Mouse (Mus musculus) kidney, embryonic 15.5 days (tissue): Measurements from ENCODE around the gene Zbtb20. TPM values are rescaled to one million over a fixed set of nuclear protein-coding genes. Genes with fewer than 3 reads are reported as not detected.

Source experiments
- ATAC-seq: fragments of 200-750 bp; cut with Nextera tagmentation; replicated peaks from 2 replicates; pipeline ENCODE4 v1.8.0; 2017; ENCODE audit warnings: moderate TSS enrichment; ENCODE audit not compliant: low FRiP score
- H3K27ac ChIP-seq: fragments of 300-500 bp; sonication (generic); 2 replicates; pipeline ENCODE4 v1.5.1; 2015; ENCODE audit warnings: mild to moderate bottlenecking, inconsistent platforms
- H3K27me3 ChIP-seq: fragments of 300-500 bp; sonication (generic); 2 replicates; pipeline ENCODE4 v1.6.1; 2015; ENCODE audit warnings: inconsistent platforms
- H3K36me3 ChIP-seq: fragments of 300-500 bp; sonication (generic); 2 replicates; pipeline ENCODE4 v1.6.1; 2015; ENCODE audit warnings: inconsistent platforms
- H3K4me1 ChIP-seq: fragments of 300-500 bp; sonication (generic); 2 replicates; pipeline ENCODE4 v1.6.1; 2015; ENCODE audit warnings: inconsistent platforms
- H3K4me2 ChIP-seq: fragments of 300-500 bp; sonication (generic); 2 replicates; pipeline ENCODE4 v1.6.1; 2015; ENCODE audit warnings: moderate library complexity, mild to moderate bottlenecking, inconsistent platforms
- H3K4me3 ChIP-seq: fragments of 300-500 bp; sonication (generic); replicated peaks from 2 replicates; pipeline ENCODE4 v1.5.1; 2015; ENCODE audit warnings: mild to moderate bottlenecking, inconsistent platforms
- H3K9ac ChIP-seq: fragments of 300-500 bp; sonication (generic); 2 replicates; pipeline ENCODE4 v1.6.1; 2015; ENCODE audit warnings: mild to moderate bottlenecking, inconsistent platforms
- H3K9me3 ChIP-seq: fragments of 300-500 bp; sonication (generic); replicated peaks from 2 replicates; pipeline ENCODE4 v1.6.1; 2016; ENCODE audit warnings: inconsistent platforms
- WGBS: fragments of 180-500 bp; shearing (Covaris S2); methylation state at CpG from one replicate; pipeline ENCODE4 v1.1.7; 2015; ENCODE audit warnings: mixed read lengths; 5-methylcytosine and 5-hydroxymethylcytosine counted together
- polyA plus RNA-seq: library from polyadenylated mRNA; unstranded; fragments of >200 nt; fragmentation: Nextera tagmentation; extraction: Ambion mirVana; gene quantifications from 2 replicates; pipeline ENCODE4 v1.2.1, GENCODE M21; 2015

The Zbtb20 gene
- polyA plus RNA-seq, 1 experiment from 2014 or later = 41.2 TPM

DNA sequence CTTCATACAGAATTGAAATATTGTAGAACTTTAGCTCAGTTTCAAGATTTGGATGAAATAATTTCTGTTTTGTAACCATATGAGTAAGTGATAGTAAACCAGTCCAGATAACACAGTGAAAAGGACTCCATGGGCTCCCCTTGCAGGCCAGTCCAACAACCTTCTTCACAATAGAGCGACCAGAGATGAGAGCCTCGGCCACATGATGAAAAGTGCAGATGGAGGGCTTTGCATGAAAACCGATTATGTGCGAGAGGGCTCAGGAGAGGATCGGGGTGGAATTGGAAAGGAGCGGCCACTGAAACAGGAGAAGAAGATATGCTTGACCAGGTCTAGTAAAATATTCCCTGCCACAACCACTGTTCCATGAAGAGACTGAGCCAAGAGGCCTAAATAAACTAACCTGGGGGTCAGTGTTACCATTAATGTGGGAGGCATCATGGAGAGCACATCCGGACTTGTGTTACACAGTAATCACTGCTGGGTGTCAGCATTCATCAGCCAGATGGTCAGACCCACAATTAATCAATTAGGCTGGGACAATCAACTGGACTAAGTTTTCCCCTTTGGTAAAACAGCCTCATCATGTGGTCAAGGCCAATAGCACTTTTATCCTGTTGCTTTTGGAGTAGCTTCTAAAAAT, 485.3 kb downstream of the Zbtb20 start:
- no peak overlapping the region for H3K9ac ChIP-seq
- no peak overlapping the region for H3K4me2 ChIP-seq
- H3K4me1 ChIP-seq = peaks cover 50% of the 10 kb centered on the region
- H3K27ac ChIP-seq = peak overlapping the region; percentile 73
- no peaks in the 10 kb centered on the region for H3K36me3 ChIP-seq
- no peaks in the 10 kb centered on the region for H3K9me3 ChIP-seq
- no peaks in the 10 kb centered on the region for H3K27me3 ChIP-seq
- ATAC-seq = peak; percentile 88
- 39% methylated on average over 7 of the region's 7 CpGs for WGBS
- H3K4me3 ChIP-seq = no peak overlapping the region

- Histone ChIP-seq H3K9ac (no peak overlapping the region), H3K36me3 (no peaks in the 10 kb centered on the region), H3K4me3 (no peak overlapping the region), H3K9me3 (no peaks in the 10 kb centered on the region), H3K4me1 (peaks cover 50% of the 10 kb centered on the region), H3K4me2 (peak overlapping the region; percentile 45), H3K27me3 (no peaks in the 10 kb centered on the region), H3K27ac (peak overlapping the region; percentile 93)
- peak; percentile 62 for ATAC-seq
- WGBS = 50% methylated on average over 9 of the region's 9 CpGs
These were observed 487.1 kb downstream of the Zbtb20 start for GRCm38 (mm10) chr16:43362651-43363300.

DNA sequence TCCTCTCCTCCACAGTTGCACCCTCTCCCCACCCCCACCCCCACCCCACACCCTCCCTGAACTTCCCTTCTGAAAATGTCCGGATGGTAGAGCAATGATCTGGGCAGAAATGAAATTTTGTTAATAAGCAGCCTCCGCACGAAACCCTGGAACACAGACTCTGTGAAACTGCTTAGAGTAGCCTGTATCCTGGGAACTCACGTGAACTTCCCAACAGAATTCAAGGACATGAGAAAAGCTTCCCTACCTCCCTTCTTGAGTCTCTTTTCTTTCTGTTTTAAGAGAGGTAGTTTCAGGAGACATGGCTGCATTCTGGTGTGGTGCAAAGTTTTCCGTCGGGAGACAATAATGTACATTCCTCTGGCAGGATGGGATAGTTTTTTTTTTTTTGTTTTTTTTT, 487.6 kb downstream of the Zbtb20 start:
- H3K27ac ChIP-seq = peak overlapping the region; percentile 93
- 41% methylated on average over 6 of the region's 6 CpGs for WGBS
- no peaks in the 10 kb centered on the region for H3K9me3 ChIP-seq
- H3K4me3 ChIP-seq = no peak overlapping the region
- H3K27me3 ChIP-seq = no peaks in the 10 kb centered on the region
- H3K4me2 ChIP-seq = peak overlapping the region; percentile 45
- ATAC-seq = no peak
- H3K4me1 ChIP-seq = peaks cover 50% of the 10 kb centered on the region
- no peak overlapping the region for H3K9ac ChIP-seq
- H3K36me3 ChIP-seq = no peaks in the 10 kb centered on the region

DNA sequence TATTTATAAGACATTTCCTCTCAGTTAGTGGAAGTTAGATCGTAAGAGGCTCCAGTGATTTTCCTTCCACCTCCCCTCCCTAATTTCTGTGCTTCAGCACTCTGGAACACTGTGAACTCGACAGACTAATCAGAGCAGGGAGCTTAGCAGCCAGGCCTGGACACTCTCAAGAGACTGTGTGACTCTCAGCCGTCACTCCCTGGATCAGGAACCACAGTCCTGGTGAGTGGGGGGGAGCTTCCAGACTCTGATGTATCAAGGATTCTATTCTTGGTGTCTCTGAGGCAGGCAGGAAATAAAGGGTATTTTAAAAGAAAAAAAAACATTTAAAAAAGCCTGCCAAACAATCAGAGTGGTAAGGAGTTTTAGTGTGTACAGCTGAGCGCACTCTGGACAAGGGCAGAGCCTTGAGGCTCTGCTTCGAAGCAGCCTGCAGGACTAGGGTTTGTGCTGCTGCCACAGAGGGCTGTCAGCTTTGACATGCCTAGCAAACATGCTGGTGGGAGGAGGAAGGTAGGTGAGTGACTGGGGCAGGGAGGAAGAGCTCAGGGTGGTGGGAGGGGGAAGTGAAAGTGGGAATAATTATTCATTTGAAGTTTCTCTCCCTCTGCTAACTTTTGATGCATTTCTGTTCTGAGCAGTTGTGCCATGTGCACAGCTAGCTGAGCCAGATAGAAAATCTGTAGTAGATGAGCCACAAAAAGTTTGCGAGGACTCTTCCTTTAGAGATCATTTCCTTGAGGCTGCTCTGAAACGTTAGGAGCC, 488.3 kb downstream of the Zbtb20 start:
- Histone ChIP-seq H3K27ac (peak overlapping the region; percentile 93), H3K4me1 (peaks cover 50% of the 10 kb centered on the region), H3K4me3 (peak overlapping the region; percentile 3; the same call in 1 of the 2 replicates), H3K9me3 (no peaks in the 10 kb centered on the region), H3K9ac (peak overlapping the region; percentile 21; the same call in 1 of the 2 replicates), H3K27me3 (no peaks in the 10 kb centered on the region), H3K36me3 (no peaks in the 10 kb centered on the region), H3K4me2 (peak overlapping the region; percentile 45)
- ATAC-seq = peak; percentile 75
- WGBS = 10% methylated on average over 7 of the region's 7 CpGs

DNA sequence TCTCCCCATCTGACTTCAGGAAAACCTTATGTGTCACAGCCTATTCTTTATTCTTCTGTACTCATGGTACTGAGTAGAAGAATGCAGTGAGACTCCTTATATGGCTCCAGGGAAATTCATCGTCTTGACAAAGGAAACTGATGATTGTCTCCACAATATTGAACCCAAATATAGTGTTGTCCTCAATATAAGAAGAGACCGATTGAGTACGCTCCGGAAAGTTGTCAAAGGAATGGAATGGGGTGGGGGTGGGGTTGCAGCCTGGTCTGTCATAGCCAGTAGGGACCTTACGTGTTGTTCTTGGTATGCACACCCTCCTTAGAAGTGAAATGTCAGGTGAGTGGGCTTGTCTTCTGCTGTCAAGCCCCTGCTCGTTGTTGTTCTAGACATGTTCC, 488.8 kb downstream of the Zbtb20 start:
- Histone ChIP-seq H3K36me3 (no peaks in the 10 kb centered on the region), H3K4me3 (peak overlapping the region; percentile 1; the same call in 1 of the 2 replicates), H3K4me2 (peak overlapping the region; percentile 45), H3K9ac (peak overlapping the region; percentile 21; the same call in 1 of the 2 replicates), H3K27me3 (no peaks in the 10 kb centered on the region), H3K9me3 (no peaks in the 10 kb centered on the region), H3K4me1 (peaks cover 47% of the 10 kb centered on the region), H3K27ac (peak overlapping the region; percentile 93)
- ATAC-seq = 0 out of 2 replicates have a peak, but pooled peaks have one; percentile 1
- WGBS = 73% methylated on average over 6 of the region's 6 CpGs

GRCm38 (mm10) chr16:43365277-43365676, 489.6 kb downstream of the Zbtb20 start:
- Histone ChIP-seq H3K4me1 (peaks cover 41% of the 10 kb centered on the region), H3K4me3 (no peak overlapping the region), H3K9me3 (no peaks in the 10 kb centered on the region), H3K9ac (no peak overlapping the region), H3K36me3 (no peaks in the 10 kb centered on the region), H3K4me2 (no peak overlapping the region), H3K27me3 (no peaks in the 10 kb centered on the region), H3K27ac (no peak overlapping the region)
- ATAC-seq = no peak
- WGBS = 85% methylated on average over 3 of the region's 3 CpGs

DNA sequence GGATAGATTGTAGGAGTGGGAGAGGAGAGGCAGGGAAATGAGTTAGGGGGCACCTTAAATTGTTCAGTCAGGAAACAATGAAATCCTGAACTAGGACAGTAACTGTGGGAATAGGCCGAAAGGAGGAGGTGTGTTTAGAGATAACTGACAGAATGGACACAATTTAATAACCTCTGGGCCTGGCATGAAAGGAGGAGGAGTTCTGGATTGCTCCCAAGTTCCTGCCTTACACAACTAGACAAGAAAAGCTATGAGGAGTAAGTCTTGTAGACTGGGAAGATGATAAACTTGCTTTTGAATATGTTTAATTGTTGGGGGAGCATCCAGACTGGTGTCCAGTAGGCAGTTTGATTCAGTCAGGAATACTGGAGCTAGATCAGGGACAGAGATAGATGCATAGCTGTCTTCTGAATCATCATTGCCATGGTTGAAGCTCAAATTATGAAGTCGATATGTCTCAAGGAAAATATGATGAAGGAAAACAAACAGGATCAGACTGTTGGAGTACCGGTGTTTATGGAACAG, 494.9 kb downstream of the Zbtb20 start:
- H3K9ac ChIP-seq = no peak overlapping the region
- H3K27me3 ChIP-seq = no peaks in the 10 kb centered on the region
- H3K4me1 ChIP-seq = no peaks in the 10 kb centered on the region
- no peaks in the 10 kb centered on the region for H3K36me3 ChIP-seq
- no peak overlapping the region for H3K4me3 ChIP-seq
- WGBS = 66% methylated on average over 3 of the region's 3 CpGs
- no peaks in the 10 kb centered on the region for H3K9me3 ChIP-seq
- no peak for ATAC-seq
- no peak overlapping the region for H3K27ac ChIP-seq
- H3K4me2 ChIP-seq = no peak overlapping the region

- H3K27ac ChIP-seq = no peak overlapping the region
- no peaks in the 10 kb centered on the region for H3K9me3 ChIP-seq
- H3K27me3 ChIP-seq = no peaks in the 10 kb centered on the region
- no peak for ATAC-seq
- no peak overlapping the region for H3K4me3 ChIP-seq
- WGBS = 71% methylated on average over 6 of the region's 6 CpGs
- no peaks in the 10 kb centered on the region for H3K4me1 ChIP-seq
- H3K4me2 ChIP-seq = no peak overlapping the region
- no peaks in the 10 kb centered on the region for H3K36me3 ChIP-seq
- H3K9ac ChIP-seq = no peak overlapping the region
These were observed 501.1 kb downstream of the Zbtb20 start for GRCm38 (mm10) chr16:43376782-43377181.

DNA sequence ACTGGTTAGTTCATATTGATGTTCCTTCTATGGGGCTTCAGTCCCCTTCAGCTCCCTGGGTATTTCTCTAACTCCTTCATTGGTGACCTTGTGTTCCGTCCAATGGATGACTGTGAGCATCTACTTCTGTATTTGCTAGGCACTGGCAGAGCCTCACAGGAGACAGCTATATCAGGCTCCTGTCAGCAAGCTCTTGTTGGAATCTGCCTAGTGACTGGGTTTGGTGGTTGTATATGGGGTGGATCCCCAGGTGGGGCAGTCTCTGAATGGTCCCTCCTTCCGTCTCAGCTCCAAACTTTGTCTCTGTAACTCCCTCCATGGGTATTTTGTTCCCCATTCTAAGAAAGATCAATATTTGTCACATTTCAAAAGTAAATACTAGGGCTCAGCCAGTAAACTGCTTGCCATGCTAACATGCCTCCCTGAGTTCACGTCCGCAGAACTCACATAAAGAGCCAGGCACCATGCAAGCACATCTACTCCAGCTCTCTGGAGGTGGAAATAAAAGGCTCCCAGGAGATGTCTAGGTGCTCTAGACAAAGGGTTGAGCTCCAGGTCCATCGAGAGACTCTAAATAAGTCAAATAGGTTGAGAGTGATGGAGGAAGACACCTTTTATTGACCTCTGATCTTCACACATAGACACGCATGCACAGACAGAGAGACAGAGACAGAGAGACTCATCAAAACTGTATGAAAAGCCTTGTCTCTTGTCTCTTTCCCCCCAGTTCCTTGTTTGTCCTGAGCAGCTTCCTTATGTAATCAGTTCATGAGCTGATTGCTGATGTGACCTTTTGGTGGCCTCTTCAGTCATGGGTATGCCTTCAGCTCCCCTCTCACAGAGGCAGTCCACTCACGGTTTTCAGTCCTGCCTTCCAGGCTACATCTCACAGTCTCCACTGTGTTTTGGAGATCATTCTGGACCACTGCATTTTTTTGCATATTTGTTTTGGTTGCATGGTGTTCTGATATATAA, 504.0 kb downstream of the Zbtb20 start:
- WGBS = 89% methylated on average over 7 of the region's 7 CpGs
- H3K9ac ChIP-seq = no peak overlapping the region
- H3K9me3 ChIP-seq = no peaks in the 10 kb centered on the region
- H3K4me3 ChIP-seq = no peak overlapping the region
- no peaks in the 10 kb centered on the region for H3K4me1 ChIP-seq
- H3K4me2 ChIP-seq = no peak overlapping the region
- no peak overlapping the region for H3K27ac ChIP-seq
- H3K36me3 ChIP-seq = no peaks in the 10 kb centered on the region
- H3K27me3 ChIP-seq = no peaks in the 10 kb centered on the region
- no peak for ATAC-seq

- no peak overlapping the region for H3K4me2 ChIP-seq
These were observed 505.5 kb downstream of the Zbtb20 start for GRCm38 (mm10) chr16:43381183-43381582.

GRCm38 (mm10) chr16:43383149-43383740, 507.6 kb downstream of the Zbtb20 start:
- H3K36me3 ChIP-seq = no peaks in the 10 kb centered on the region
- H3K4me3 ChIP-seq = no peak overlapping the region
- no peaks in the 10 kb centered on the region for H3K9me3 ChIP-seq
- 75% methylated on average over 7 of the region's 7 CpGs for WGBS
- no peaks in the 10 kb centered on the region for H3K27me3 ChIP-seq
- no peak for ATAC-seq
- H3K4me2 ChIP-seq = no peak overlapping the region
- no peak overlapping the region for H3K9ac ChIP-seq
- H3K4me1 ChIP-seq = no peaks in the 10 kb centered on the region
- H3K27ac ChIP-seq = no peak overlapping the region

More at GRCm38 (mm10) chr16:43381183-43381582, 505.5 kb downstream of the Zbtb20 start:
- H3K36me3 ChIP-seq = no peaks in the 10 kb centered on the region
- H3K4me3 ChIP-seq = no peak overlapping the region
- 88% methylated on average over 2 of the region's 2 CpGs for WGBS
- no peaks in the 10 kb centered on the region for H3K27me3 ChIP-seq
- no peak overlapping the region for H3K27ac ChIP-seq
- no peaks in the 10 kb centered on the region for H3K9me3 ChIP-seq
- no peak overlapping the region for H3K9ac ChIP-seq
- ATAC-seq = no peak
- H3K4me1 ChIP-seq = no peaks in the 10 kb centered on the region
